Mouse (Mus musculus) lung, embryonic 15.5 days (tissue): ENCODE data around the gene P2rx3. TPM values are rescaled to one million over a fixed set of nuclear protein-coding genes. Genes with fewer than 3 reads are reported as not detected.

ENCODE experiments used
- ATAC-seq: fragments of 200-750 bp; cut with Nextera tagmentation; 2 replicates; pipeline ENCODE4 v1.8.0; 2017; ENCODE audit warnings: moderate number of reproducible peaks, borderline replicate concordance; ENCODE audit not compliant: low FRiP score, low TSS enrichment; ENCODE audit errors: extremely low read depth
- H3K27ac ChIP-seq: fragments of 300-500 bp; sonication (generic); 2 replicates; pipeline ENCODE4 v1.5.1; 2015; ENCODE audit warnings: moderate library complexity, mild to moderate bottlenecking, inconsistent platforms
- H3K27me3 ChIP-seq: fragments of 300-500 bp; sonication (generic); 2 replicates; pipeline ENCODE4 v1.6.1; 2015; ENCODE audit warnings: inconsistent platforms
- H3K36me3 ChIP-seq: fragments of 300-500 bp; sonication (generic); 2 replicates; pipeline ENCODE4 v1.6.1; 2015; ENCODE audit warnings: inconsistent platforms
- H3K4me1 ChIP-seq: fragments of 300-500 bp; sonication (generic); 2 replicates; pipeline ENCODE4 v1.6.1; 2015; ENCODE audit warnings: inconsistent platforms
- H3K4me2 ChIP-seq: fragments of 300-500 bp; sonication (generic); 2 replicates; pipeline ENCODE4 v1.6.1; 2015; ENCODE audit warnings: inconsistent platforms, mild to moderate bottlenecking, moderate library complexity
- H3K4me3 ChIP-seq: fragments of 300-500 bp; sonication (generic); 2 replicates; pipeline ENCODE4 v1.5.1; 2015; ENCODE audit warnings: mild to moderate bottlenecking, inconsistent platforms
- H3K9ac ChIP-seq: fragments of 300-500 bp; sonication (generic); 2 replicates; pipeline ENCODE4 v1.6.1; 2015; ENCODE audit warnings: inconsistent platforms
- H3K9me3 ChIP-seq: fragments of 300-500 bp; sonication (generic); 2 replicates; pipeline ENCODE4 v1.6.1; 2016; ENCODE audit warnings: inconsistent platforms
- WGBS: fragments of 180-500 bp; shearing (Covaris S2); methylation state at CpG from one replicate; pipeline ENCODE4 v1.1.7; 2015; 5-methylcytosine and 5-hydroxymethylcytosine counted together
- polyA plus RNA-seq: library from polyadenylated mRNA; unstranded; fragments of >200 nt; fragmentation: Nextera tagmentation; extraction: Ambion mirVana; gene quantifications from 2 replicates; pipeline ENCODE4 v1.2.1, GENCODE M21; 2015

P2rx3 gene
- polyA plus RNA-seq, 1 experiment from 2014 or later = 0.91 TPM

GRCm38 (mm10) chr2:85038336-85038735 lies 1.1 kb upstream of the P2rx3 start:
- H3K9ac ChIP-seq = peak overlapping the region; percentile 90
- peaks cover 9% of the 10 kb centered on the region; the same call in 1 of the 2 replicates for H3K4me1 ChIP-seq
- peak overlapping the region; percentile 87 for H3K4me3 ChIP-seq
- H3K4me2 ChIP-seq = peak overlapping the region; percentile 68
- no peaks in the 10 kb centered on the region for H3K9me3 ChIP-seq
- no peak for ATAC-seq
- no peak overlapping the region for H3K27ac ChIP-seq
- WGBS = 70% methylated on average over 13 of the region's 13 CpGs
- H3K27me3 ChIP-seq = no peaks in the 10 kb centered on the region
- peaks cover 42% of the 10 kb centered on the region for H3K36me3 ChIP-seq

GRCm38 (mm10) chr2:85036507-85037046 lies 685 bp downstream of the P2rx3 start:
- no peaks in the 10 kb centered on the region for H3K9me3 ChIP-seq
- H3K4me1 ChIP-seq = peaks cover 9% of the 10 kb centered on the region; the same call in 1 of the 2 replicates
- peak overlapping the region; percentile 1; the same call in 1 of the 2 replicates for H3K27ac ChIP-seq
- WGBS = 6% methylated on average over 11 of the region's 11 CpGs
- peak; percentile 46; the same call in 1 of the 2 replicates for ATAC-seq
- no peaks in the 10 kb centered on the region for H3K27me3 ChIP-seq
- H3K4me3 ChIP-seq = peak overlapping the region; percentile 87
- peak overlapping the region; percentile 68 for H3K4me2 ChIP-seq
- peak overlapping the region; percentile 90 for H3K9ac ChIP-seq
- H3K36me3 ChIP-seq = peaks cover 25% of the 10 kb centered on the region

DNA sequence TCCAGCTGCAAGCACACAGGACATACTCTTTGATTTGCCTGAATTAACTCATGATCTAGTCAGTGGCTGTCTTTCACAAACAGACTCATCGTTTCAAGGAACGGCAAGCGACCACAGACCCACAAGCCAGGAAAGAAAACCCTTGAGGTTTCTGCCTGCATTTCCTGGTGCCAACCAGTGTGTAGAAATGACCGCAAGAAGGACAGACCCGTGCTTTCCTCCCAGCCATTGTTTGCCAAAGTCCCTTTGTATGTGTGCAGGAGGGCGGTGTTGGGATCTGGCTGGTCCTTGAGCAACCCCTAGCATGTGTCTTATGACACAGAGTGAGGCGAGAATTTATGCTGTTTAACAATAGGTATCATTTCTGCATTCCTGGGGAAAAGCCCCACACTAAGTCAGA lies 3.1 kb downstream of the P2rx3 start:
- no peak overlapping the region for H3K9ac ChIP-seq
- H3K4me2 ChIP-seq = no peak overlapping the region
- H3K36me3 ChIP-seq = 0 out of 2 replicates have a peak, but pooled peaks cover under 1% of the 10 kb centered on the region
- H3K27me3 ChIP-seq = no peaks in the 10 kb centered on the region
- 76% methylated on average over 7 of the region's 7 CpGs for WGBS
- peaks cover 13% of the 10 kb centered on the region; the same call in 1 of the 2 replicates for H3K4me1 ChIP-seq
- no peak overlapping the region for H3K27ac ChIP-seq
- no peak for ATAC-seq
- no peak overlapping the region for H3K4me3 ChIP-seq
- no peaks in the 10 kb centered on the region for H3K9me3 ChIP-seq

DNA sequence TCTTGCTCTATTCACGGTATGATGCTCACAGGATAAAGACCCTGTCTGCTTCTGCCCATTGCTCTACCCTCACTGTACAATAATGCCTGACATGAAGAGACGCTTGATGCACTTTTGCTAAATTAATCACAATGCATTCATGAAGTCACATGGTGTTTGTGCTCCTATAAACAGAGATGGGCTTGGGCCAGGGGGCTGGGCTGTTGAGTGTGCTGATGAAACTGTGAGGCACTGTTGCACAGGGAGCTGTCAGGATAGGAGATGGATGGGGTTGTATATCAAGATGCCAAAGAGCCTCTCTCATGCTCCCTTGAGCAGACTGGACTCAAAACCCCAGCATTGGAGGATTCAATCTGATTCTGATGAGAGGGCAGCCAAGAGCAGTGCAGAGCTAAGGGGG lies 4.1 kb downstream of the P2rx3 start:
- no peak for ATAC-seq
- Histone ChIP-seq H3K27ac (no peak overlapping the region), H3K4me2 (no peak overlapping the region), H3K9me3 (no peaks in the 10 kb centered on the region), H3K4me1 (peaks cover 6% of the 10 kb centered on the region; the same call in 1 of the 2 replicates), H3K9ac (no peak overlapping the region), H3K27me3 (no peaks in the 10 kb centered on the region), H3K36me3 (no peaks in the 10 kb centered on the region), H3K4me3 (no peak overlapping the region)
- 73% methylated on average over 2 of the region's 2 CpGs for WGBS

DNA sequence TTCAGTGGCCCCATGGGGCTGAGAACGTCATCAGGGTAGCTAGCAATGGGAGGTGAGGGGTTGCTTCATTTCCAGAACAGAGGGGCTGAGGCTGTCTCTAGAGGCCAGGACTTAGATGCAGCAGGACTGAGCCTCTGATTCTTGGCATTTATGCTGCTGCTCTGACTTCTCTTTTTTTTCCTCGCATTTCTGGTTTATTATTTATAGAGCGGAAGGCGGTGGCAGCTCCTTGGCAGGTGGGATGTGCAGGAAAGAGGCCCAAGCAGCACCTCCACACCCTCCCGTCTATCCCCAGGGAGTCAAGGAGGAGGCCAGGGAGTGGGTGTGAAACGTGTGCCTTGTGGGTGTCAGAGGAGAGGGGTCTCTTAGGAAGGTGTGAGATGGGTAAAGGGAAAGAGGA lies 6.3 kb downstream of the P2rx3 start:
- Histone ChIP-seq H3K4me2 (no peak overlapping the region), H3K4me3 (no peak overlapping the region), H3K9ac (no peak overlapping the region), H3K4me1 (0 out of 2 replicates have a peak, but pooled peaks cover 4% of the 10 kb centered on the region), H3K27ac (no peak overlapping the region), H3K9me3 (no peaks in the 10 kb centered on the region), H3K27me3 (no peaks in the 10 kb centered on the region), H3K36me3 (no peaks in the 10 kb centered on the region)
- ATAC-seq = no peak
- 50% methylated on average over 6 of the region's 6 CpGs for WGBS

- Histone ChIP-seq H3K4me2 (no peak overlapping the region), H3K9ac (no peak overlapping the region), H3K4me1 (0 out of 2 replicates have a peak, but pooled peaks cover 4% of the 10 kb centered on the region), H3K27me3 (no peaks in the 10 kb centered on the region), H3K36me3 (no peaks in the 10 kb centered on the region), H3K27ac (no peak overlapping the region), H3K4me3 (no peak overlapping the region), H3K9me3 (no peaks in the 10 kb centered on the region)
- WGBS = 31% methylated on average over 6 of the region's 6 CpGs
- no peak for ATAC-seq
These were observed 7.4 kb downstream of the P2rx3 start for GRCm38 (mm10) chr2:85029897-85030296.

- Histone ChIP-seq H3K27me3 (no peaks in the 10 kb centered on the region), H3K9ac (no peak overlapping the region), H3K36me3 (no peaks in the 10 kb centered on the region), H3K4me3 (no peak overlapping the region), H3K9me3 (no peaks in the 10 kb centered on the region), H3K4me1 (0 out of 2 replicates have a peak, but pooled peaks cover 4% of the 10 kb centered on the region), H3K4me2 (no peak overlapping the region), H3K27ac (no peak overlapping the region)
- ATAC-seq = no peak
- 57% methylated on average over 5 of the region's 5 CpGs for WGBS
These were observed 10.0 kb downstream of the P2rx3 start for GRCm38 (mm10) chr2:85027281-85027680.

GRCm38 (mm10) chr2:85026178-85026577 lies 11.1 kb downstream of the P2rx3 start:
- no peak for ATAC-seq
- 76% methylated on average over 3 of the region's 3 CpGs for WGBS
- no peak overlapping the region for H3K27ac ChIP-seq
- no peak overlapping the region for H3K9ac ChIP-seq
- H3K36me3 ChIP-seq = no peaks in the 10 kb centered on the region
- 0 out of 2 replicates have a peak, but pooled peaks cover 4% of the 10 kb centered on the region for H3K4me1 ChIP-seq
- H3K9me3 ChIP-seq = no peaks in the 10 kb centered on the region
- H3K27me3 ChIP-seq = no peaks in the 10 kb centered on the region
- H3K4me3 ChIP-seq = no peak overlapping the region
- H3K4me2 ChIP-seq = no peak overlapping the region

DNA sequence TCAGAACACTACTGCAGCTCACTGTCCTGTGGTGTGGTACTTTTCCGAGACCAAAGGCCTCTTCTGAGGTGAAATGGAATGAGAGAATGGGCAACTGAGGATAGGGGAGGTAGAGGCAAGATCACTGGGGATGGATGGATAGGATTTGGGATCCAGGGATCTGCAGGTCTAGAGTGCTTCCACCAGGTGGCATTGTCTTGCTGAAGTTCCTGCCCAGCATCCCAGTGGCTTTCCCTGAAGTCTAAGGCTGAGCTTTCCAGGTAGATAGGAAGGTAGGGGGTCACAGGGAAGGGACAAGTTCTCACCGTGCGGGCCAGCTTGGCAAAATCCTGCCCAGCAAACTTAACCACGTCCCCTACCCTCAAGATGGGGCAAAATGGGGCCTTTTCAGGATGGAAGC lies 15.2 kb downstream of the P2rx3 start:
- H3K9ac ChIP-seq = no peak overlapping the region
- H3K9me3 ChIP-seq = no peaks in the 10 kb centered on the region
- H3K4me1 ChIP-seq = no peaks in the 10 kb centered on the region
- H3K27me3 ChIP-seq = no peaks in the 10 kb centered on the region
- H3K27ac ChIP-seq = no peak overlapping the region
- no peak for ATAC-seq
- 12% methylated on average over 4 of the region's 4 CpGs for WGBS
- H3K36me3 ChIP-seq = no peaks in the 10 kb centered on the region
- no peak overlapping the region for H3K4me3 ChIP-seq
- H3K4me2 ChIP-seq = no peak overlapping the region

- H3K4me3 ChIP-seq = no peak overlapping the region
- H3K36me3 ChIP-seq = no peaks in the 10 kb centered on the region
- no peak overlapping the region for H3K27ac ChIP-seq
- 39% methylated on average over 3 of the region's 3 CpGs for WGBS
- H3K9ac ChIP-seq = no peak overlapping the region
- H3K27me3 ChIP-seq = no peaks in the 10 kb centered on the region
- H3K4me1 ChIP-seq = peaks cover 8% of the 10 kb centered on the region; the same call in 1 of the 2 replicates
- no peak overlapping the region for H3K4me2 ChIP-seq
- ATAC-seq = no peak
- H3K9me3 ChIP-seq = no peaks in the 10 kb centered on the region
These were observed 22.7 kb downstream of the P2rx3 start for GRCm38 (mm10) chr2:85014588-85014982.

DNA sequence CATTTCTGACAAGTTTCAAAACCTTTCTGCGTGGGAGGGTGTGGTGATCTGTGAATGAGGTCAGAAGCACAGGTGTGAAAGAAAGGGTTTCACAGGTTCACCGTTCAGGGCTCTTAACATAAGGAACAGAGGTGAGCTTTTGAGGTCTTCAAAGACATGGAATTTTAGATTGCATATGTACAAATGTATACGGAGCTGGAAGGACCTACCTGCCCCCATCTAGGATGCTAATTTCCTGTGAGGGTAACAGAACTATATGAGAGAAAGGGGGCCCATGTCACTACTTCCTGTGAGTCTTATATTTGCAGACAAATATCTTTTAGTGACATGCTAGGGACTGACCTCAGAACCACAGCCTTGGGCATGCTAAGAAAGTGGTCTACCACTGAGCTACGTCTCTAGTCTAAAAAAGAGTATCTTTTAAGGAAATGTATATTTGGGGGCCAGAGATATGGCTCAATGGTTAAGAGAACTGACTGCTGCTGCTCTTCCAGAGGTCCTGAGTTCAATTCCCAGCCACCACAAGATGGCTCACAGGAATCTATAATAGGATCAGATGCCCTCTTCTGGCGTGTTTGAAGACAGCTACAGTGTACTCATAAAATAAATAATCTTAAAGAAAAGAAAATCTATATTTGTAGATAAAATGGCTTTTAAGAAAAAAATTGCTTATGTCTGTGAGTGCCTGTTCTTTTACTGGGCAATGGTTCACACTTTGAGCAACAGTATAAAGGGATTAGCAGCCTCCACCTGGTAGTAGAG lies 23.3 kb downstream of the P2rx3 start:
- no peak for ATAC-seq
- H3K36me3 ChIP-seq = no peaks in the 10 kb centered on the region
- no peaks in the 10 kb centered on the region for H3K9me3 ChIP-seq
- H3K27ac ChIP-seq = no peak overlapping the region
- WGBS = 66% methylated on average over 5 of the region's 5 CpGs
- peaks cover 8% of the 10 kb centered on the region; the same call in 1 of the 2 replicates for H3K4me1 ChIP-seq
- no peak overlapping the region for H3K4me2 ChIP-seq
- H3K9ac ChIP-seq = no peak overlapping the region
- no peak overlapping the region for H3K4me3 ChIP-seq
- H3K27me3 ChIP-seq = no peaks in the 10 kb centered on the region

- no peaks in the 10 kb centered on the region for H3K36me3 ChIP-seq
- no peaks in the 10 kb centered on the region for H3K9me3 ChIP-seq
- H3K9ac ChIP-seq = no peak overlapping the region
- no peaks in the 10 kb centered on the region for H3K27me3 ChIP-seq
- WGBS = 72% methylated on average over 14 of the region's 14 CpGs
- no peak for ATAC-seq
- no peak overlapping the region for H3K4me3 ChIP-seq
- no peak overlapping the region for H3K4me2 ChIP-seq
- no peak overlapping the region for H3K27ac ChIP-seq
- H3K4me1 ChIP-seq = peaks cover 8% of the 10 kb centered on the region; the same call in 1 of the 2 replicates
These were observed 24.6 kb downstream of the P2rx3 start for GRCm38 (mm10) chr2:85012679-85013078.
